Mouse (Mus musculus) MN1 (cell line): ENCODE measurements around the gene Rimbp2.

Experiments used
- DNase-seq: peaks from one replicate; pipeline ENCODE4 v3.0.0-alpha.2; 2016; ENCODE audit warnings: low spot score

Gene Rimbp2

DNA sequence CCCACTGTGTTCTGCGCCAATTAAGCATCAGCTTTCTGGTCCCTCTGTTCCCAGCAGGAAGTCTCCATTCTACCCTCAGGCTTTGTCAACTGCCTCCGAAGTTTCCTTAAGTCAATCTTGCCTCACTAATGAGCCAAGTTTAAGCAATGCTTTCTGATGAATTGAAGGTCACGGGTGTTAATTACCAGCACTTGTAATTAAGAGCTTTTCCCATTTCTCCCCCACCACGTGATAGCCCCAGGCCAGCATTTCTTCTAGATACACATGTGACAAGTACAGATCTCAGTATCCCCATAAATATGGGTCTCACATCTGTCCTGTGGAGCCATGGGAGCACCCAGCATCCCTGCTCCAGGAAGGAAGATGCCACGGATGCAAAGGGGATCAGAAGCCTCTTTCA lies 20.5 kb downstream of the Rimbp2 start:
- DNase-seq = no peak

DNA sequence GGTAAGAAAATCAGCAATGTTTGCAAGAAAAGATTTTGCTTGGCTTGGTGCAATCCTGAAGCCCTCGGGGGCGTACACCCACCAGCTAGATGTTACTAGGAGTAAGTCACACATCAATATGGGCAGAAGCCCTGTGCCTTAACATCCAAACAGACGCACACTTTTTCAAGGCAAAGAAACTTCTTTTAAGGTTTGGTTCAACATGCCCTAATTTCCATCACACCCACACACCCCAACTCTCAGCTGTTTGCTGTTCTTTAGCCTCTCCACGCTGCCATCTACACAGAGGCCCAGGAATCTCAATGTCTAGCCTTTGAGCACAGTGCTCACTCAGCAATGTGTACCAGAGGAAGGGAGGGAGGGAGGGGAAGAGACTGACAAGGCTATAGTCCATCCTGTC lies 28.2 kb downstream of the Rimbp2 start:
- no peak for DNase-seq

DNA sequence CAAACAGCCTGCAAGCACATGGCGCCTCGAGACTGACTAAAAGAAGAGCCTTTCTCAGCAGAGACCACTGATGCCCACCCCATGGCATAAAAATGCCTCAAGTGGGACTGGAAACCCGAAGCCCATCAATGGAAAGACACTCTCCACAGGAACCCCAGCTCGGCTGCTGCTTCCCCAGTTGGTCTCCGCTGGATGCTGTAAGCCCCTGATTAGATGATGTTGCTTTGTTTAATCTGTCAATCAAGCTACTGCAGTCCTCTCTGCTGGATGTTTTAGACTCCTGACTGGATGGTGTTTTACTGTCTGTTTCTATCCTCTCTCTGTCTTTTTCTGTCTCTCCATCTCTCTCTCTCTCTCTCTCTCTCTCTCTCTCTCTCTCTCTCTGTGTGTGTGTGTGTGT lies 33.2 kb downstream of the Rimbp2 start:
- no peak for DNase-seq

DNA sequence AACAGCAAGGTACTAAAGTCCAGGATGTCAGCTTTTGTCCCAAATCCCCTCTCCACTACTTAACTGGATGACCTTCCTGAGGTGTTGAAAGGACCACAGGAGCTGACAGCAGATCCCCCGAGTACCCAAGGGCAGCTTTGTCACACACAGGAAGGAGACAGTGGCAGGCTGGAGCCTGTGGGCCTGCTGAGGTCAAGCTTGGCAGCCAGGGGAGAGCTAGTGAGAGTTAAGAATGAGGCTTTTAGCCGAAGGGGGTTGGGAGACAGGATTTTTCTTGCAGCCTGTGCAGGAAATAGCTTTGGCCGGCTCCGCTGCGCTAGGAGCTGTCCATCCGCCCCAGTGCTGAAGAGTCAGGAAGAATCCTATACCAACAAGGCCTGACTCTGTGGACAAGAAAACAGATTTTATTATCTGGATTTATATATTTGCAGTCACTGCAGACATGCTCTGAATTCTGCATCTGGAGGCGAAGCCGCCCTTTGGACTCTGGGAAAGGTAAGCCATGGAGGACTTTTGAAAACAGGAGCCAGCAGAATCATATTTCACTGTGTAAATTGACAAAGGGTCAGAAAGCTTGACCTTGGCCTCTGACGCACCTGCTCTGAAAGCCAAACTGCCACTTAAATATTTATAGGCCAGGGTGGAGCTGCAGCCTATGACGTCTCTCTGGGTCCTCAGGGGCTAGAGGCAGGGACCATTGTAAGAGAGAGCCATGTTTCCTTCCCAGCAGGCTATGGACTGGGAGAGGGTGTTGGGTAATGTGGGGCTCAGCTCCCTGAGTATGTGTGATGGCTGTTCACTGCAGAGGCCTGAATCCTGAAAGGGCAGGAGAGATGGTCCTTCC lies 35.9 kb downstream of the Rimbp2 start:
- no peak for DNase-seq

DNA sequence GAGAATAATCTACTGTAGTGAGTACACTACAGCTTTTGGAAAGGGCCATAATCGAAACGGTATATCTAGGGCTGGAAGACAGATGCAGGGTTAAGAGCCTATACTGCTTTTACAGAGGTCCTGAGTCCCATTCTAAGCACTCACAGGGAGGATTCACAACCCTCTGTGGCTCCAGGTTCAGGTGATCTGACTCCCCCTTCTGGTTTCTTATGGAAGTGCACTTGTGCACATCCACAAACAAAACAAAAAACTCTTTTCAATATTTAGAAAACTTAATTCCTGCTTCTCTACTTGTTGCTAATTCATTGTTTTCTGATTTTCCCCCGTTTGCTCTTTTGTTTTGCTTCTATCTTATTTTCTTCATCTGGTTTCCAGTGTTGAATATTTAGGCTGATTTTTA lies 39.5 kb downstream of the Rimbp2 start:
- no peak for DNase-seq

DNA sequence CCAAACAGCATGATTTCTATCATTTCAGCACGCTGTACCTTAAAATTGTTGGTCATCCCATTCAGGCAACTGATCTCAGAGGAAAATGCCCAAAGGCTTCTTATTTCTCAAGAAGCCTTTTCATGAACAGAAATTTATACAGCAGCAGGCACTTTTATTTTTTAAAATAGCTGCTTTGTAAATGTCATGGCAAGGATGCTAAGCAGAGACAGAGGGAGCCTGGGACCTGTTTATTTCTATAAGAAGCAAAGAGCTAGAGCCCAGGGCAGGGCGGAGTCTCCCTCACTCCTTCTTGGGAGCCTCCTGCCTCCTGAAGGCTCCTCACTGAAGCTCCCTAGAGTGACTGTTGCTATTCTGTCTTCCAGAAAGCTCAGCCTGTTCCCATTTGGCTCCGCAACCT lies 40.9 kb downstream of the Rimbp2 start:
- DNase-seq = no peak

DNA sequence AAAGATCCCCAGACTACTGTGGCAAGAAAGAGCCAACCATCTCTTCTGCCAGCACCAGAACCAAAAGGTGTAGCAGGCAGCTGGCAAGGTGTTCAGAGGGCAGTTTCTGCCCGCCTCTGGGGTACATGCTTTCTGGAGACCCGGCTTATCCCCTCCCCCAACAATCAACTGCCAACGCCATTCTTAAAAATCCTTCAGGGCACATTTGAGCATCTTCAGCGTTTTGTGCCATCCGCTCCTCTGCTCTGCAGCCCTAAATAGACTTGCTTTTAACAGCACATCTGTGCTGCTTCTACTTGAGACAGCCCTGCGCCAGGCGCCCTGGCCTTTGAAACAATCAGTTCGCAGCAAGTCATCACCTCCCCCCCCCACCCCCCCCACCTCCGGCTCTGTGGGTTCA lies 41.7 kb downstream of the Rimbp2 start:
- no peak for DNase-seq

DNA sequence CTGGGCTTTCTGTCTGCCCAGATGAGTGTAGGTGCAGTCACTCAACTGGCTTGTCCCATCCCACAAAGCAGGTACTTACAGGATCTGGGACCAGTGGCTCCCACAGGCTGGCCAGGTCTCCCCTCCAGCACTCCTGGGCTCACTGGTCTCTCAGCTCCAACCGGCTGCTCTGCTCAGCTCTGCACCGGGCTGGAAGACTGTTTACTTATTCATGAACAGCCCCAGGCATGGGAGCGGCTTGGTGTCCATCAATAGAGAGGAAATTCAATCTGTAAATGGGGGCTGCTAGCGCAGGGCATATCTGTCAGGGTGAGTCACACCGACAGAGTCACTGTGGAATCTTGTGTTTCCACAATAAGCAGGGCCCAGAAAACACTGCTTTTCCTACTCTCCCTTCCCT lies 49.2 kb downstream of the Rimbp2 start:
- no peak for DNase-seq

DNA sequence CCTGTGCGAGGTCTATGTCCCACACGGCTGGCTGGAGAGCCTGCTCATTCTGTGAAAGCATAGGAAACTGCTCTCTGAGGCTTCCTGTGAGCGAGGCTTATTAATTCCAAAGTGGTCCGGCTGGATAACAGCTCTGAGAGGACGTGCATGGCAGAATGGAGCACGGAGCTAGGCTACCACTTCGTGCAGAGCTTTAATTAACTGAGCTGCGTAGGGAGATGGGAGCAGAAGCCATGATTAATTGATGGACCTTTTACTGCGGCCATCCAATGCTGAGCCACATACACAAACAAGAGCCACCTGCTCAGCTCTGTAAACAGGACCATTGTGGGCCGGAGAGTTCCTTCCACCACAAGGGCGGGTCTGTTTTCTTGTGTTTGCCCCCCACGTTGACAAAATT lies 50.2 kb downstream of the Rimbp2 start:
- no peak for DNase-seq

DNA sequence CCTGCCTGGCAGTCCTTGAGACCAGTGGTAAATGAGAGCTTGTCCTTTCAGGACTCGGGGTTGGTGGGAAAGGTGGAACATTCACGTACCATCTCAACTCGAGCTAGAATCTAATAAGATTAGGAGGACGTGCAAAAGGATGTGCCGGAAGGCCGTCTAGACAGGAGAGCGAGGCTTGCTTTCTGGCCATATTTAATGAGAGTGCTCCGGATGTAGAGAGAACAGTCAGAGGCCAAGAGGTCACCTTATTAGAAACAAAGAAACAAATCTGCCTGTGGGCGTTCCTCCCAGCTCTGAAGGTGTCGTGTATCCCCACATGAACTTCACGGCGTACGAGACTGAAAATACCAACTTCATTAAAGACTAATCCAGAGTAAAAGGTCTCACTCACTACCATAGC lies 53.3 kb downstream of the Rimbp2 start:
- no peak for DNase-seq

DNA sequence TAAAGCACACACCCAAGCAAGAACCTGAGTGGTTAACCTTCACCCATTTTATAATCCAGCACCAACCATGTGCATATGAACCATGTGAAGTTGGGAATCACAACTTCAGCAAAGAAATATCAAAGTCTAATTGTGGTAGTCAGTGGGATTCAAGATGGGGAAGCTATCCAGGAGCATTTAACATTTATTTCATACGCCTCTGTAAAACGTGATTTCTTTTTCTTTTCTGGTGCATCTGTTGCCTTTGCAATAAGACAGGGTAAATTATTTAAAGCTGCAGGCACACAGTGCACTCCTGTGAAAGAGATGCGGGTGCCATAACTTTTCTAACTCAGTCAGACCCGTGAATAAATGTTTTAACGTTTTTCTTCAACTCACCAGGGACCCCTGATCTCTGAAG lies 58.4 kb downstream of the Rimbp2 start:
- DNase-seq = no peak

DNA sequence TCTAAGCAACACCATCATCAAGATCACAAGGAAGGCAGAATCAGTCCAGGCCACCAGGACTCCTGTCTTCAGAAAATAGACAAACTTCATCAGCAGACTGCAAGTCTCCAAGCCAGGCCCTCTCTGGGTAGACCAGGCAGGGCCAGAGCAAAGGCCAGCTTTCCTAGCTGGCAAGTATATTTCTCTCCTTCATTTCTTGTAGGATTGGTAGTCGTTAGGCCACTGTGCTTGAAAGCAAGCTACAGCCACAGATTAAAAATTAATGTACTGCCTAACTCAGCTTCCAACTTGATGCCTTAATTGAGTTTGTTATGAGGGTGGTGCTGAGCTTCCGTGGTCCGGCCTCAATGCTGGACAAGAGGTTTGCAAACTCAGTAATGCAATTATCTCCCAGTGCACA lies 65.7 kb downstream of the Rimbp2 start:
- DNase-seq = peak; percentile 12

DNA sequence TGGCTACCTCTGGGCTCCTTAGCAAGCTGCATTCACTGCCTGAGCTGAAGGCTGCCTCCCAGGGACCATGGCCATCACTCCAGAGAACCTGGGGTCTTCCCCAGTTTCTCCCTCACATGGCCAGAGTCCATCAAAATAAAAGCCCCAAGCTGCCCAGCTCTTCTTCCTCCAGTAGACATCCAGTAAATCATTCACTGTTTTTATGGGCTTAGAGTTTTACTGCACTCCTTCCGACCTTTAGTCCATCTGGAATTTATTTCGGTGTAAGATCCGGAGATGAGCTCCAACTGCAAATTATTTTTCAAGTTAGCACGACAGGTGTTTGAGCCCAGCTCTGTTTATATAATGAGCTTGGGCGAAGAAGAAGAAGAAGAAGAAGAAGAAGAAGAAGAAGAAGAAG lies 69.0 kb downstream of the Rimbp2 start:
- no peak for DNase-seq

DNA sequence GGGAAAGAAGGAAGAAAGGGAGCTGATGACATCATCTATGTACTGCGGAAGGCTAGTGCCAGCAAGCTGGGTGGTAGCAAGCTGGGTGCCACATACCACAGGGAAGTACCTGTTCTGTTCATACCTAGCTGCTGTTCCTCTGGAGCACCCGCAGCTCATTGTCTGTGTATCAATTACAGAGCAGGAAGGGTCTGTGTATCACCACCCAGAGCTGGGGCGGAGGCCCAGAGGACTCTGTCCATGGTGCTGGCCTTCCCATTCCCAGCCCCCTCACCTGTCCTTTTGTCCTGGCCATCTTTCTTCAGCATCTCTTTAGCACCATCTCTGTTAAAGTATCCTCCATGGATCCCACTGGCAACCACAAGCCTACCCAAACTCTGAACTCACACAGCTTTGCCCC lies 74.2 kb downstream of the Rimbp2 start:
- no peak for DNase-seq

DNA sequence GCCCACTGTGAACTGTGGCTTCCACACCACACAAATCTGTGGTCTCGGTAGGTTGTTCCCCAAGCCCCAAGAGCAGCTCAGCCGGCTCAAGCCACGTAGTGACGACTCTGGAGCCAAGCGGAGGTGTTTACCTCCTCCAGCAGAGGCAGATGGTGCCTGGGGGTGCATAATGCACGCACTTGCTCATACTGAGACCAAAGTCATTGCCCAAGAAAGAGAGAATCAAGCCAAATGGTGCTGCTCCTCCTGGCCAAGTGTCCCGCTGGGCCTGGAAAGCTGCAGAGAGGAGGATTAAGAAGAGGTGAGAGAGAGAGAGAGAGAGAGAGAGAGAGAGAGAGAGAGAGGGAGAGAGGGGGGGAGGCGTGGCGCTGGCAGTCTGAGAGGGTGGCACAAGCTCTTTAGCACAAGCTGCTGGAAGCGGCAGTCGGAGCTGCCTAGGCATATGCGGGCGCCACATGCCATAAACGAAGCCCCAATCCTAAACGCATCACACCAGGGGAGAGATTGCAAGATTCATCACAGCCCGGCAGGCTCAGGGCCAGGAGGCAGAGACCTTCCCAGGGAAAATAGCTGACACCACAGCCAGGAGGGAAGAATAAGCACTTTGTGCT lies 75.8 kb downstream of the Rimbp2 start:
- no peak for DNase-seq

DNA sequence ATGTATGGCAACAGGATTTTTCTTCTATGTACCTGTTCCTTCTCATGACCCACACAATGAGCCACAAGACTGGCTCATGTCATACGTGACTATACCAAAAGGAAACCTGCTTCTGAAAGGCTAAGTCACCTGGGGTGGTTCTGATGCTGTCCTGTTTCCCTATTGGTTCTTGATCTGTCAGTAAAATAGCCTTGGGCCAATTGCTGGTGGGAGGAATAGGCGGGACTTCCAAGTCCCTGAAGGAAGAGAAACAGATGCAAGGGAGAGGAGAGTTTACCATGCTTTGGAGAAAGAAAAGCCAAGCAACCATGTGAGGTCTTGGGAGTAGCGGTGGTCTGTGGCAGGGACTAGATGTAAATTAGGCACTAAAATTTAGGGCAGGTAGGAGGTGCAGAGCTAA lies 81.6 kb downstream of the Rimbp2 start:
- DNase-seq = no peak

DNA sequence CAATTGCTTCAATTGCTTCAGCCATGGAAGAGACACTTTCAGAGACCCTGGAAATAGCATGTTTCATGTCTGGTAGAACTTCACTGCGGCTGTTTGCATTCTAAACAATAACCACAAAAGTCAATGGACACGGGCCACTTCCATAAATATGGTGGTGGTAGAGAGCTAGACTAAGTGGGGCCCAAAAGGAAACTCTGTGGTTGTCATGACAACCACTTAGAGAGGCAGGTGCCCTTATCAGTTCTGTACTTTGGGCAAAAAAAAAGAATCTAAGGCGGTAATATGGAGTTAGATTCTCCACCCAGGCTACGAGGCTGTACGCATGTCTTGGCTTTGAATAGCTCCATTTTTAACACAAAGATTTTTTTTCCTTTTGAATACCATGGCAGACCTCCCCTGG lies 86.5 kb downstream of the Rimbp2 start:
- no peak for DNase-seq

DNA sequence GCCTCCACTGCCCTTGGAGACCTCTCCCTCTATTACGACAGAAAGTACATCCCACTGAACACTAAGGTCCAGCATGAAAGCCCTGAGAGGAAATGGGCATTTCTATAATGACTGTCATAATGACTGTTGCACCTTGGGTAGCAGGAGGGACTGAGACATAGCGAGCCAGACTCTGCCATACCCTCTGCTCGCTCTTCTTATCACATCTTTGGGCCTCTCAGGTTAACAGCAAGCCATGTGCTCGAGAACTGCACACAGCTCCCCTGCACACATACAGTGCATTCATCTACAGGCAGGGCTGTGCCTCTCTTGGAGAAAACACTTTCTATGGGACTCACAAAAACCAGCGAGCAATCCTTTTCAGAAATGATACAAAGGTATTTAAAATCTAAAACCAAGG lies 87.0 kb downstream of the Rimbp2 start:
- no peak for DNase-seq

DNA sequence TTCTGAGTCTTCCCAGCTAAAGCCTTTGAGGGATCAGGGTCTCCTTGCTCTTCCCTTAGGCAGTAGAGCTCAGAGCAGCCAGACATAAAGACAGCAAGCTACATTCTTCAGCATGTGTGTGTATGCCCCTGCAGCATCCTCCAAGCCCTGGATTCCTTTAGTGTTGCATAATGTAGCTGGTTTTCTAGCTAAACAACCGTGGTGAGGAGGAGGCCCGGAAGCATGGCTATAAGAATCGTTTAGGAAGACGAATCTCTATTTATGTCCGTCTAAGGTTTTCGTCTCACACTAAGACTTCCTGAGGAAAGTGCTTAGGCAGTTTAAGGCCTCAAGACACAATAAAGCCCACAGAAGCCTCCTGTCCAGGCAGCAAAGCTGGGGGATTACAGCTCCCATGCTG lies 89.8 kb downstream of the Rimbp2 start:
- no peak for DNase-seq

DNA sequence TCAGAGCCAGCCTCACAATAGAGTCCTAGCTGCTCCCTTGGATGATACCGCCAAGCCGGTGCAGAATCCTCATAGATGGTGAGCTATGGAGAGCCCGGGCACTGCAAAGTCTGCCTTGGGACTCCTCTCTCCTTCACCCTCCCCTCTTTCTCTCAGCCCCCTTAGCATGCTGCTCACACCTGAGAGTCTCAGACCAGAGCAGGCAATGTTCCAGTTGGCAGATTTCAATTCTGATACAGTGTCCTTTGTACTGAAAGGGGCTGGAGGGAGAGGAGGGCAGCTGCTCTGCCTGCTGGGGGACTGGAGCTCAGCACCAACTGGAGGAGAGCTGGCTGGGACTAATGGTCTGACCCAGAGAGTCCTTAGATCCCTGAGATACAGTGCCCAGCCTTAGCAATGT lies 92.4 kb downstream of the Rimbp2 start:
- no peak for DNase-seq

DNA sequence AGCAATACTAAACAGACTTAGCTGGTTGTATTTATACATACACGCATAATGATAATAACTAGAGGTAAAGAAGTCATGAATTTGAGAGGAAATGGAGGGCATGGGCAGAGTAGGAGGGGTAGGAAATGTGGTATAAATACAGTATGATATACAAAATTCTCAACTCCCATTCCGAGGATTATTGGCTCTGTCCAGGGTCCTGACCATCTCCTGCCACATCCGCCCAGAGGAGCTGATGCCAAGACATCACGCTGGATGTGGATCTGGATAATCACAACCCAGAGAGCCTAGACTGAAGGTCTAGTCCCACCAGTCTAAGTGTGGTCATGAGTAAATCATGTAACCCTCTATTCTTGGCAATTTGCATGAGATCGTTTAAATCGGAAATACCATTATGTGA lies 100.5 kb downstream of the Rimbp2 start:
- DNase-seq = no peak

DNA sequence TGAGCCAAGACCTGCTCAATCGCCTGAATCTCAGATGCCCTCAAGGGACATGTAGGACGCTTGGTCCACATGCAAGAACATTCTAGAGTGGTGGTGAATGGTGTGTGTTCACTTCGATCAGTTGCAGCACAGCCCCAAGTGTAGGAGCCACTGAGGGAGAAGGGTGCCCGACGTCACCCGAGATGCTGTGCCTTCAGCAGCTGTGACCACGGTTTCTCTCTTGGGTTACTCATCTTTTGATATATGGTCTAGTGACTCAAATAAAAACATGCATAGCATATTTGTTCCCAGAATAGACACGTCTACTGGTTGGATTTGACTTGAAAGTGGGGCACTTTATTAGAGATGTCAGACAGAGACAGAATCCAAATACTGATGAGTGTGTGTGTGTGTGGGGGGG lies 105.5 kb downstream of the Rimbp2 start:
- no peak for DNase-seq

DNA sequence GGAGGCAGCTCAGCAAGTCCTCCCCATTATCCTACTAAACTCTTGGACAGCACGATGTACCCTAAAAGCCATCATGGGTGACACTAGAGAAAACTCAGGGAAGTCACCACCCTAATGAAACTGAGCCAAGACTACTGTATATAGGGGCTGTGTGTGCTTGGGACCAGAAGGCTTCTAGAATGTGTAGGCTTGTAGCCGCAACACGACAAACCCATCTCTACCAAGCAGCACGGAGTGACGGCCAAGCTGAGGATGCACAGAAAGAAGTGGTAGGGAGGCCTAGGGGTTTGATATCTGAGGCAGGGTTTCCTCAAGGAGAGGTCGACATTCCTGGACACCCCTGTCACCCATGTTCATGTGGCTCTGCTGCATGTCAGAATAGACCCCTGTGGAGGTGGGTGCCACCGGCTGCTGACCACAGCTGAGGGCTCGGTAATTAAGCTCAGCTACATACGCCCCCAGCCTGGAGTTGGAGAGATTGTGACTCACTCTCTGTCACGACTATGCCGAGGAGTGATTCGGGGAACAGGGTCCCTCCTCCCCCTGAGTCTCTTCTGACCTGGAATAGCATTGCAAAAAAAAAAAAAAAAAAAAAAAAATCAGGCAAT lies 106.7 kb downstream of the Rimbp2 start:
- no peak for DNase-seq

DNA sequence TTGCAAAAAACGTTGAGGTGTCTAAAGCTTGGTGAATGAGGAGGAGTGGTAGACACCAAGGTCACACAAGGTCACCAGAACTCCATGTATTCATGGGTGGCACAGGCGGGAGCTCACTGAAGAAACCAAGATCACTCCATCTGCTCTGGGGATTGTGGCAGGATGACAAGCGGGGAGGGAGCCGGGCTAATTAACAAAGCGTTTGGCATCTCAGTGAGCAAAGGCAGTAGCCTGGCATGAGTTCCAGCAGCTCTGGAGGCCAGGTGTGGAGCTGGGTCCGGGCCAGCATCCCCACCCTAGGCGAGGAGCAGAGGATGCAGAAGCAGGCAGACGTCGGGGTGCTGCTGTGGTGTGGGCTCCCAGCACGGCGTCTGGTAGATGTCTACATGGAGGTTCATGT lies 108.3 kb downstream of the Rimbp2 start:
- DNase-seq = no peak
